Mouse (Mus musculus) stomach, postnatal 0 days (tissue): ENCODE data around the gene Mmp27.

Source experiments
- CTCF ChIP-seq: IDR thresholded peaks from 2 replicates; pipeline ENCODE4 v1.5.1; 2016; ENCODE audit warnings: antibody characterized with exemption, low read depth, mild to moderate bottlenecking, moderate library complexity
- EP300 ChIP-seq: optimal IDR thresholded peaks from 2 replicates; pipeline ENCODE3; 2016; ENCODE audit warnings: antibody characterized with exemption

DNA sequence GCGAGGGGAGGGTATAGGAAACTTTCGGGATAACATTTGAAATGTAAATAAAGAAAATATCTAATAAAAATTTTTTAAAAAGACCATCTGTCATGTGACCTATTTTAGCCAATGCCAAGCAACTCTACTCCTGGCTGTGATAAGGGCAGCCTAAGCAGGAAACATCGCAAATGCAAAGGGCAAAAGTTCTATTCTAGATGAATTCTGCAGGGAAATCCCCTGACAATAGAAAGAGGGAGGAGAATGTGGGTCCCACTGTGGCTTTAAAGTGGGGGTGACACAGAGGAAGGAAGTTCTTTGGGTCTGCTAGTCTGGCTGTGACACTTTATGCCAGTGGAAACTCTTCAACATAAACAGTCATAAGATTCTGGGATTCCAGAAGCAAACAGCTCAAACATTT, 17.7 kb upstream of the Mmp27 start:
- TF ChIP-seq CTCF: no peak
- no peak for TF ChIP-seq EP300
